Mouse (Mus musculus) gonadal fat pad, adult 2 months (tissue): ENCODE measurements around the gene Atg2b. TPM values are rescaled to one million over a fixed set of nuclear protein-coding genes. Genes with fewer than 3 reads are reported as not detected.

ENCODE experiments used
- DNase-seq: peaks from one replicate; pipeline ENCODE4 v3.0.0-alpha.2; 2012; ENCODE audit warnings: low read depth
- polyA plus RNA-seq: library from polyadenylated mRNA; depleted of rRNA; stranded (reverse); fragments of >200 nt; gene quantifications from 2 replicates; pipeline ENCODE4 v1.2.3, GENCODE M21; 2012; rRNA removed

Gene Atg2b
- 19.2 and 20.1 TPM in 2 replicates for polyA plus RNA-seq

DNA sequence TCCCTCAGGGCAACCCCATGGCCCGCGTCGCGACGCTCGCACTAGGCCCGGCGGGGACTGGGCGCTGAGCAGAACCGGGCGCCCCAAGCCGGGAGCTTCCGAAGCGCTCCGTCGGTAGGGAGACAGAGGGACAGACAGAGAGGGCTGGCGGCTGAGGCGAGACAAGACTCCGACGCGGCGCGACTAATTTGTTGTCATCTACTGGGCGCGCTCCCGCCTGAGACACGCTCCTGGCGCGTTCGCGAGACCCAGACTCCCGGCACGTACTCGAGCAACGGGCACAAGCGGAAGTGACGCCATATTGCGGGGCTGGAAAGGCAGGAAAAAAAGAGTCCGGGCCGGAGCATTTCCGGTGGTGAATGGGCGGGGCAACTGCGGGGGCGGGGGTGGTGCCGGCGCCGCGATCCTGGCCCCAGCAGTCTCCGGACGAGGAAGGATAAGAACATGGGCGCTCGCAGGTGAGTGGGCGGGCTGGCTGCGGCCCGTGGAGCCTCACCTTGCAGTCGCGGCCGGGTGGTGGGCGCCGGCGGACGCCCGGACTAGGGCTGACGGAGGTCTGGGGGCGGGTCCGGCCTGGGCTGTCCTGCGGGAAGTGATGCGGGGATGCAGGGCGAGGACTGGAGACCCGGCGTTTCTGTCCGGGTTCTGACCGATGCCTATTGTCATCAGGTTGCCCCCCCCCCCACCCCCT lies at the start of gene Atg2b:
Gene Atg2b, minus strand, starts transcription at position 211 of the 691 bp plus-strand sequence.
- DNase-seq = peak; percentile 75

DNA sequence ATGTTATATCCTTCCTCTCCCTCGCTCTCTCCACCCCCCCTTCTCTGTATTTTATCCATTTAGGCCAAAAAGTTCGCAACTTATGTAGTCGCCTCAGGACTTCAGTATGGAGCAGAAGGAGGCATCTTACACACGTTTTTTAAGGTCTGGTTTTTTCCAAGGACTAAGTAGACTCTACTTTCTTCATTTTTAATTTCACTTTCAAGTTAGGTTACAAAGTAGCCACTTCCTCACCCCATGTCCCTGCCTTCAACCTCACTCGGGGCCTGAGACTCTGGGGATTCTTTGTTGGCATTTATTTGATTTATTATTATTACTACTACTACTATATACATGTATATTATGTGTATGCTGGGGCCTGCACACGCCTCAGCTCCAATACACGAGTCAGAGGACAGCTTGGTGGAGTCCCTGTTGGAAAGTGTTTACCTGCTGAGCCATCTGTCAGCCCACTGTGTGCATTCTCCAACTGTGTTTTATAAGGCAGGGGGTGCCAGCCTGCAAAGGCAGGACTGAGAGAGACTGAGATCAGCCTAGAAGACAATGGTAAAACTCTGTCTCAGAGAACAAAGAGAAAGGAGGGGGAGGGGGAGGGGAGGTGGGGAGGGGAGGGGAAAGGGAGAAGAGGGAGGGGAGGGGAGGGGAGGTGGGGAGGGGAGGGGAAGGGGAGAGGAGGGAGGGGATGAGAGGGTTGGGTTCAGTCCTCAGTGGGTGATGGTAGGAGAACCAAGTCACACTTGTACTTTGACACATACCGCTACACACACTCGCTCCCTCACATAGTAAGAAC lies 48.6 kb upstream of the Atg2b start:
- DNase-seq = no peak

DNA sequence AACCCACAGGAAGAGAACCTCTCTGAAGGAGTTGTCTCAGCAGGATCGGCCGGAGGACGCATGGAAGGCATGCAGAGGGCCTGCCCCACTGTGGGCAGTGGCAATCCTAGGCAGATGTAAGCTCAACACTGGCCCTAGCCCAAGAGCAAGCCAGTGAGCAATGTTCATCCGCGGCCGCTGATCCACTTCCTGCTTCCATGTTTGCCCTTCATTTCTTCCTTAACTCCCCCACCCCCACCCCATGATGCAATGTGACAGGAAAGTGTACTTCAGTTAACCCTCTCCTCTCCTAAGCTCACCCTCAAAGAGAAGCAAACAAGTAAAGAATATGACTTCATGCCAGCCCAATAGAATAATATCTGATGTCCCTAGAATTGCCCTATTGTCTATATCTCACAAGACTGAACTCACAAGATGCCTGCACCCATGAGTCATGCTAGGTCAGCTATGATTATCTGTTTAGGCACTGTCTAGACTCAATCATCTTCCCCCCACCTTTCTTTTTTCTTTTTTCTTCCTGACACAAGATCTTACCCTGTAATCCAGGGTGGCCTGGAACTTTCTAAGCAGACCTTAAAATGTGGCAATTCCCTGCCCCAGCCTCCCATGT lies 45.9 kb upstream of the Atg2b start:
- no peak for DNase-seq

DNA sequence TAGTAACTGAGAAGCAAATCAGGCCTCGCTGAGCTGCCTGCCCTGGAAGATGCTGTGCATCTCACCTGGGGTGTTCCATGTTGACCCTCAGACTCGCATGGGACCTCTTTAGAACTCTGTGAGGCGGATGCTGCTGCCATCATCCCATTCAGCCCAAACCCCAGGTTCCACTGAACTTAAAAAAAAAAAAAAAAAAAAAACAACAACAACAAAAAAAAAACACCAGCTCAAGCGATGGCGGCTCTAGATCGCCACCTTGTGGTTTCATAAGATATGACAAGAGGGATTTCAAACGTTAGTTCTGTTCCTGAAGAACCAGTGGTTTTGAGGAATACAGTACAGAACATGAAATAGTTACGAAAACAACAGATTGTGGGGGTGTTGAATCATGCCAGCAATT lies 43.0 kb upstream of the Atg2b start:
- DNase-seq = no peak

DNA sequence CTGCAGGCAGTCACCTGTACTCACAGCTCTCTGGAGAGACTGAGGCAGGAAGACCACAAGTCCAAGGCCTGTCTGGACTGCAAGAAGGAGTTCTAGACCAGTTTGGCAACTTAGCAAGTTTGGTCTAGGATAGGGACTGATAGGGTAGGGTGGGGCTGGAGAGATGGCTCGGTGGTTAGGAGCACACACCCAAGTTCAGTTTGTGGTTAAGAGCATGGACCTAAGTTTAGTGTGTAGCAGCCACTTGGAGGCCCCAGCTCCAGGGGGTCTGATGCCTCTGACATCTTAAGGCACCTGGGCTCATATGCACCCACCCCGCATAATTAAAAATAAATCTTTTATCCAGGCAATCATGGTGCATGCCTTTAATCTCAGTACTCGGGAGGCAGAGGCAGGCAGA lies 42.3 kb upstream of the Atg2b start:
- no peak for DNase-seq

DNA sequence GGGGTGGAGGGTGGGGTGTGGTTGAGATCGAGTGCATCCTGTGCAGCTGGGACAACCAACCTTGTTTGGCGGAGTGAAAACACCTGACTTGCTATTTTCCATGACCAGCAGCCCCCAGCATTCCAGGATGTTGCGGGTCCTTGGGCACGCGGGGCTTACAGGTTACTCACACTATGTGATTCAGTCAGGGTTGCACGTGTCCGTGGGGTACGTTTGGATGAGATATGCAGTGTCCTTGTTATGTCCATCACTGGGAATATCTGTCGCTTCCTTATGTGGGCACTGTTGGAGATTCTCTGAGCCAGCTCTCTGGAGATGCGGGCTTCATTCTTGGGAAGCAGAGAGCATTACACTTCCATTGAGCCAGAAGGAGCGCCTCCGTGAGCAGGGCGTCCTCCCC lies 40.7 kb upstream of the Atg2b start:
- DNase-seq = no peak

DNA sequence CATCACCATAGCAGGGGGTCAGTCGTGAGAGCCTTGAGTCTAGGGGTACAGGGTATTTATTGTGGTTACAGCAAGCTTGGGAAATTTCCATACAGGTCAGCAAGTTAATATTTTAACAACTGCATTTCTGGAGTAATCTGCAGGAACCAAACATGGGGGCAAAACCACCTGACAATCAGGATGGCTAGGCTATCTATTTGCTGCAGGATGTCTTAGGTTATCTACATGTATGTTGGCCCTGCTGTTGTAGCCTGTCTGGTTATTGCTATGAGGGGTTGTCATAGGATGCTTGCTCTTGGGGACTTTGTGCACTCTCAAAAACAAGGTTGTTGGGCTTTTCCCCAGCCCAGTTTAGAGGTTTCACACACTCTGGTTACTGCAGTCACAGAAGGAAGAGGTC lies 39.6 kb upstream of the Atg2b start:
- no peak for DNase-seq

DNA sequence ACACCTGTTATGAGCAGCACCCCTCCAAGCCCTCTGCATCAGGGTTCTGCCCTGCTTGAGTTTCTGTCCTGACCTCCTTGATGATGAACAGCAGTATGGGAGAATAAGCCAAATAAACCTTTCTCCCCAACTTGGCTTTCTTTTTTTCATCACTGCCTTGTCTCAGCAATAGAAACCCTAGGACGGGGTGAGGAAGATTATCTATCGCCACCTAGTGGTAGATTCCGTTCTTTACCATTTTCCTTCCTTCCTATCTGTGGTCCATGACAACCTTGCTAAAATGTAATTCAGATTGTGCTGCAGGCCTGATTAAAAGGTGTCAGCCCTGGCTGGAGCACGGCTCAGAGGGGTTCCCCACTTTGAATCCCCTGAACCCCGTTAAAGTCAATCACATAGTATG lies 37.6 kb upstream of the Atg2b start:
- DNase-seq = no peak

DNA sequence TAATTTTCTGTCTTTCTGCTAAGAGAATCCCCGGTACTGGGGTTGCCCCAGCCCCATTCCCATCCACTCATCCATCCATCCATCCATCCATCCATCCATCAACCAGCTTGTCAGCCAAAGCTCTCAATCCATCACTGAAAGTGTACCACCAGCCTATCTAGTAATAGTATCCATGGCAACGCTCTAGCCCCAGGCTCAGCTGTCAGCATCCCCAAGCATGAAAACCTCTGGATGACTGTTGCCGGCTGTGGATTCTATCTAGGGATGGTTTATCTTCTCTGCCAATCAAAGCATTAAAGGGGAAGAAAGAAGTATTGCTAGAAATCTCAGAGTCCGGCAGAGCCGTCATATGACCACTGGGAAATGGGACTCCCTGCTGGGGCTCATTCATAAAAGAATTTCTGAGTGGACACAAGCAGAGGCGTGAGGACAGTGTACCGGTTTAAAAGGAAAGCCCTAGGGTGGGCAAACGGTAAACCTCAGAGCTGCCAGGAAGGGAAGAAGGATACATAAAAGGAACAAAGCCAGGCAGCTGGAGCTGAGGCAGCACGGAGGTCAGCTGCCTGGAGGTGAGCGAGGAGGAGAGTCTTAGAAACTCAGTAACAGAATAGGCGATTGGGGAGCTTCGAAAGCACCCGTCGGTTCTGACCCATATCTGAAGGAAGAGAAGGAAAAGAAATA lies 36.6 kb upstream of the Atg2b start:
- no peak for DNase-seq

DNA sequence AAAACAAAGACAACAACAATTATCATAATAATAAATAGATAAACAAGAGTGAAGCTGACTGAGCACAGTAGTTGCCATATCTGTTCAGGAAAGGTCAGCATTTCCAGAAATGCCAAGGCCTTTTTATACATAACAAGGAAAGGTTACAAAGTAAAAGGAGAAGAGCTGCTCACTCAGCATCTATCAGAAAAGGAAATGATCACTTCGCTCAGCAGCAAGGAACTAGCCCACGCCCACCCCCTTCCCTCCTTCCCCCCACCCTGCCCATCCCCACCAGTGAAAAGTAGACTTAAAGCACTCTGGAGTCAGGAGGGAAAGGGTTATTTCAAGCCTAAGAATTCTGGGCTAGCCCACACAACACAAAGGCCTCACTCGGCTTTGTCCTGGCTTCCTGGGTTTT lies 35.2 kb upstream of the Atg2b start:
- no peak for DNase-seq

DNA sequence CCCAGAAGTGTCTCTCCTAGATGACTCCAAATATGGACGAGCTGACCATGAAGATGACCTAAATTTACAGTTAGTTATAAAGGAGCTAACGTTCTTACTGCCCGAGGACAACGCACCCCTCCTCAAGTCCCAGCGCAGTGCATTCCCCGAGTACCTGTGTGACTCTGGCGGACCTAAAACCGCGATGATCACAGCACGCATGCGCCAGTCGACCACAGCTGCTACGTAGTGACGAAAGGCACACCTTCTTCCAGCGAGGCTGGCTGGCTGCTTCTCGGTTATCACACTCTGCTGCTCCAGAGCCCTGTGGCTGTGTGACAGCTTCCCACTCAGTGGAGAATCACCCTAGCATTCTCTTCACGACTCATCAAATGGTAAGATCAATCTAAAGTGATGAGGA lies 33.6 kb upstream of the Atg2b start:
- DNase-seq = no peak

DNA sequence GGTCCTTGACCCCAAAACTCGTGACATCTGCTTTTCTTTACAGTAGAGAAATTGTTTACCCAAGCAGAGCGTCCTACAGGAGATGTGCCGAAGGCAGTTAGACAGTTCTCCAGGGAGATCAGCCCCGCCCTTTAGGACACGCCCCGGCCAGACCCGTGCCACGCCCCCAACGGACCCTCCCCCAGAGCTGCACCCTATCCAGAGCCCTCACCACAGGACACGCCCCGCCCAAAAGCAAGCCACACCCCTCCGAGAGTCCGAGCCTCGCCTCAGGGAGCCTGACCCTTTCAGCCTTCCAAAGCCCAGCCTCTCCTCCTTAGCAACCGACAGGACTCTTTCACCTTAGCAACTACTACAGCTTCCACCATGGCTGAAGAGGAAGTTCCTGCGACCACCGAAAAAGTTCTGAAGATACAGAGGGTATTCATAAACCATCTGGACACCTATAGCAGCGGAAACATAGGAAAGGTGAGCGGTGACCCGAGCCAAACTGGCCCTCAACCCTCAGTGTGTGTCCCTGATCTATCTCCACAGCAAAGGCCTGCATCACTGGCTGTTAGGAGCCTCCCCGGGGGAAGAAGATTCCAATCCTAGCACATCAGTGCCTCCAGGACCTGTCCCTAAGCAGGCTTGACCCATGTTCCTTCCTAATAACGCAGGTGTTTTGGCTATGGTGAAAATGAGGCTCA lies 20.9 kb upstream of the Atg2b start, which contains the start of gene Ak7:
Gene Ak7, plus strand, starts transcription at position 178 of the 689 bp plus-strand sequence.
- DNase-seq = no peak

DNA sequence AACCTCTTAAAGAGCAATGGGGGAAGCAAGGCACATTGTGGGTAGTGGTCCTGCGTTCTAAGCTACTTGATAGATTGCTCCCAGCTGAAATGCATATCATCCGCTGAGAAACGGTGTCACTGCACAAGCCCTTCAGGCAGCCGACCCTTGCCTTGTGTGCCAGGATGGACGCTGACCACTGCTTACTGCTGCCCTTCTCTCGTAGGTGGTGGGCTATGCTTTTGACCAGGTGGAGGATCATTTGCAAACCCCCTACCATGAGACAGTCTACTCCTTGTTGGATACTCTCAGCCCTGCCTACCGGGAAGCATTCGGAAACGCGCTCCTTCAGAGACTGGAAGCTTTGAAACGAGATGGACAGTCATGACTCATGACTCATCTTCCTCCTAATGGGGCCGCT lies 15.4 kb upstream of the Atg2b start:
- no peak for DNase-seq

DNA sequence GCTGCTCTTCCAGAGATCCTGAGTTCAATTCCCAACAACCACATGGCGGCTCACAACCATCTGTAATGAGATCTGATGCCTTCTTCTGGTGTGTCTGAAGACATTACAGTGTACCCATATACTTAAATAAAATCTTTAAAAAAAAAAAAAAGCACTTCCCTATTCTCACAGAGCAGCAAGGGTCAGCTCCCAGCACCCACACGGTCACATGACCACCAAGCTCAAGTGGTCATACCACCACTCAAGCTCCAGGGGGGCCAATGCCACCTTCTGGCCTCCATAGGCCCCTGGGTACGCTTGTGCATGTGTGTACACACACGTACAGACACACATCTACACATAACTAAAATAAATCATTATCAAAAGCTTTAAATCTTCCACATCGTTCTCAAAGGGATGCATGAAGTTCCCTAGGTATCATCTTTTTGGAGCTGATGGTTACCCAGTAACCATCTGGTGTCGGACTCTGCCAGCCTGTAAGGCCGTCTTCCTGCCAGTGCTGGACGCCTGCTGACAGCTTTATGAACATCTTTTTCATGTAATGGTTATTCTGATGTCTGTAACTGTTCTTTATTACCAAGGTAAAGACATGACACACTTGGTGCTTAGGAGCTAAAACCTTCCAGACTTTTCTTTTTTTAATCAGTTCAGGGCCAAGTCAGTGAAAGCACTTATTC lies 12.2 kb upstream of the Atg2b start:
- DNase-seq = no peak

DNA sequence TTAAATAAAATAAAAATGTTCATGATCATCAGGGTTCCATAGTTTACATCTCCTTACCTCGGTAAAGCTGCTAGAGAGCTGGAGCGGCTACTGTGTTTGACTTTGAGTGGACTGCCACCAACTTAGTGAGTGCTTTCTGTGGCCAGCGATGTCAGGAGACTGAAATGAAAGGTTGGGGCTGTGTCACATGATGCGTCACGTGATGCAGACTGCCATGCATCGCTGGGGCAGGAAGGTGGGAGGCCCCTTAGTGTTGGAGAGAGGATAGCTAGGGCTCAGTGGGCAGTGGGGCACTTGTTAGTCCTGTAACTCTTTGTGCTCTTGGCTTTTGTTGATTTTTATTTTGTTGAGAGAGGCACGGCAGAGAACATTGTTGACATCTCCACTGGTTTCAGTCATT lies 10.8 kb upstream of the Atg2b start:
- no peak for DNase-seq

DNA sequence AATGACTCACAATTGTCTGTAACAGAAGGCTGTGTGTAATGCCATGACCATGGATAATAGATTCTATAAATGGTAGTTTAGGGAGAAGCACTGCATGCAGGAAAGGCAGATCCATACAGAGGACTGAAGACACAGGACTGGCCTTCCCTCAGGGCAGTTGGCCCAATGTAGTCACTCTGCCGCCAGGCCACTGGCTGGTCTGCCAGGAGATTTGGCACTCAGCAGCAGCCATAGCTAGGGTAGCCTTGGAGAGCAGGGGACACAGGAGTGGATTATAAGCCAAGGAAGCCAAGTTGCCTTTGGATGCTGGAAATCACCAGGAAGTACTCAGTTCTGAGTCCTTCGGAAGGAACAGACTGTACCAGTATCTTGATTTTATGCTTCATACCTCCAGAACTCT lies 9.0 kb upstream of the Atg2b start:
- no peak for DNase-seq

DNA sequence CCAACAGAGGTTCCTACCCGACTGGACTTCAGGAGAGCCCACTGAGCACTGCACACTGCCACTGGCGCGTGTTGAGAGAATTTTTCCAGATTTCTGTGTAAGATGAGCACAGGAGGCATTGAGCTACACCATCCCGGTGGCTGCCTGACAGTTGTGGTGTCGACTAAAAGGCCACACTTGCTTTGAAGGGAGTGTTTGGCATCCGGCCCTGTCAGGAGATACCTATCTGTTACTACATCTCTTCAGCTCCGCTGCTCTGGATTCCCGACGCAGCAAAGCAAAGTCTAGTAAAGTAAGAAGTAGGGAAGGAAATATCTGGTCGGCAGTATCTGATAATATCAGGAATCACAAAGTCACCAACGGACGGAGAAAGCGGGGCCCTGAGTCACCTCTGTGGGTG lies 4.4 kb upstream of the Atg2b start:
- no peak for DNase-seq

DNA sequence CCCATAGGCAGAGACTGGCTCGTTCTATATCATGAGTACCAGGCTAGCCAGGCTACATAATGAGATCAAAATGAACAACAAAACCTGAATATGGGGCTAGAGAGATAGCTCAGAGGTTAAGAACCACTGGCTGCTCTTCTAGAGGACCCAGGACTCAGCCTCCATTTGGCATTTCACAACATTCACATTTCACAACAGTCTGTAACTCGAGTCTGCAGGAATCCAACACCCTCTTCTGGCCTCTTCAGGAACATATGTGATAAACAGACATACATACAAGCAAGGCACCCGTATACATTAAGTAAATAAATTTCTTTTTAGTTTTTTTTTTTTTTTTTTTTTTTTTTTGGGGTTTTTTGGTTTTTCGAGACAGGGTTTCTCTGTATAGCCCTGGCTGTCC lies 3.5 kb upstream of the Atg2b start:
- peak; percentile 66 for DNase-seq

DNA sequence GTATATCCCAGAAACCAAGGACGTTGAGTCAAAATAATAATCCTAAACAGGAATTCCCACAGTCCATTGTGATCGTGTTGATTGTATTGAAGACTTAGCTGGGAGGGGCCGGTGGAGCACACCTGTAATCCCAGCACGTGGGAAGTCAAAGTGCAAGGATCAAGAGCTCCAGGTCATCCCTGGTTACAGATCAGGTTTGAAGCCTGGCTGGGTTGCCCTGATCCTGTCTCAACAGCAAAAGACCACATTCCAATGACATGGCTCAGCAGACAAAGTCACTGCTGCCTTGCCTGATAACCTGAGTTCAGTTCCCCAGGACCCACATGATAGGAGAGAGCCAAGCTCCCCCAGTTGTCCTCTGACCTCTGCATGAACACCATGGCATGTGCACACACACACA lies 2.4 kb upstream of the Atg2b start:
- no peak for DNase-seq

DNA sequence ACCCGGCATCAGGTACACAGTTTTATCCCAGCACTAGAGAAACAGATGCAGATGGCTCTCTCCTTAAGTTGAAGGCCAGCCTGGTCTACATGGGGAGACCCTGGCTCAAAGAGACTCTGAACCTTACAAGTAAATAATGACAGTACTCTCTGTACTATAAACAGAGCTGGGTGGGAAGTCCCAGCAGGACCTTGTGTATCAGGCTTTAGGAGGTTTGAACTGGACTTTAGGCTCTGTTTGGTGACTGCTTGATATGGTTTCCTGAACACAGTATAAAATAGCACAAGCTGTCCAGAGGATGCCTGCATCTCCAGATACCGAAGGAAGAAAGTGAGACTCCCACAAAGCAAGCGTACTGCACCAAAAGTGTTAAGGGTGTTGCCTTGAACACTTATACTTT lies 1.8 kb upstream of the Atg2b start:
- DNase-seq = no peak
